Mouse (Mus musculus): Measurements from ENCODE around the gene C1qc.

- TF ChIP-seq CTCF (conservative IDR thresholded peaks at IDR 0.05; ENCODE audit: insufficient read depth, insufficient read length, low read depth, low read length) (no peak), POLR2A (IDR thresholded peaks at IDR 0.05; ENCODE audit: low read depth, low read length) (no peak)
Observed at GRCm38 (mm10) chr4:136891115-136891514, 1.8 kb downstream of the C1qc start.
